Mouse (Mus musculus): ENCODE measurements at regions not wholly inside any gene's neighbourhood (a gene's known extent, or its start where the extent isn't known, plus 50 kb on each side); places are given as distances from the start of the nearest gene placed in this dataset.

DNA sequence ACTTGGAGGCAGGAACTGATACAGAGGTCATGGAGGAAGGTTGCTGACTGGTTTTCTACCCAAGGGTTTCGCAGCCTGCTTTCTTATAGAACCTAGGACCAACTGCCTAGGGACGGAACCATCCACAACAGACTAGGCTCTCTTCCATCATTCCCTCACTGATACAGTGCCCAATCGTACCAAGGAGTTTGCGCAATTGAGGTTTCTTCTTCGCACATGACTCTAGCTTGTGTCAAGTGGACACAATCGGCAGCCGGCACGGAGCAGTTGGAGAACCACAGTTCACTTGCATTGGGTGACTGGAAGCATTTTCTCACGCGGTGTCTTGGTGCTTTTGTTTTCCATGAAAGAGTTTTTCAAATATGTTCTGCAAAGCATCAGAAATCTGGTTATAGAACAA is 149.1 kb upstream of the Dyrk2 start:
- intact Hi-C loops (cut with DNase I), result no loop called here

DNA sequence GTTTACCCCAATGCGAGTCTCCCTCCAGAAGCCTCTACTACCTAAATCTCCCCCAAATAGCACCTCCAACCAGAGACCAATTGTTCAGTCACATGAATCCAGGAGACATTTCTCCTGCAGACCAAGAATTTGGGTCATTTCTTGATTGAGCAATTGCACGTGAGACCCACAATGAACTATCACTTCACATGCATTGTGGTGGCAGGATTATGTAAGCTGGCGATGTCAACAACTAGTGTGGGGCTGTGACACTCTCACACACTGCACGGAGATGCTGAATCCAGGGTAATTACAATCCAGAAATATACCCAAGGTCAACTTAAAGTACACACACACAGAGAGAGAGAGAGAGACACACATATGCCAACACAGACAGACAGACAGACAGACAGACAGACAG is 148.5 kb upstream of the Dyrk2 start:
- intact Hi-C loops (cut with DNase I), result no loop called here

DNA sequence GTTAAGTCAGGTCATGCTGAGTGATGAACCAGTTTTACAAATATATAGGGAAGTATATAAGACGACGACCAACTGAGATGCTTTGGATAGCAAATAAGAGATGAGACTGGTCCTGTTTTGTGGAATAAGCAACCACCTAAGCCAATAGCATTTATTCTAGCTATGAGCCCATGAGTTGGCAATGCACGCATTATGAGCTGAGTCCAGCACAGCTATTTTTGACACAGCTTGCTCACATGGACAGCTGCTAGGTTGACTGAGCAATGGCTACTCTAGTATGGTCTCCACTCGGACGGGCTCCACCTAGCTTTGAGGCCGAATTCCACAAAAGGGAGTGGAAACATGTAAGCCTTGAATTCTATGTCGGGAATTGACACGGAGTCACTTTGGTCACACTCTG is 146.1 kb upstream of the Dyrk2 start:
- intact Hi-C loops (cut with DNase I), result no loop called here

DNA sequence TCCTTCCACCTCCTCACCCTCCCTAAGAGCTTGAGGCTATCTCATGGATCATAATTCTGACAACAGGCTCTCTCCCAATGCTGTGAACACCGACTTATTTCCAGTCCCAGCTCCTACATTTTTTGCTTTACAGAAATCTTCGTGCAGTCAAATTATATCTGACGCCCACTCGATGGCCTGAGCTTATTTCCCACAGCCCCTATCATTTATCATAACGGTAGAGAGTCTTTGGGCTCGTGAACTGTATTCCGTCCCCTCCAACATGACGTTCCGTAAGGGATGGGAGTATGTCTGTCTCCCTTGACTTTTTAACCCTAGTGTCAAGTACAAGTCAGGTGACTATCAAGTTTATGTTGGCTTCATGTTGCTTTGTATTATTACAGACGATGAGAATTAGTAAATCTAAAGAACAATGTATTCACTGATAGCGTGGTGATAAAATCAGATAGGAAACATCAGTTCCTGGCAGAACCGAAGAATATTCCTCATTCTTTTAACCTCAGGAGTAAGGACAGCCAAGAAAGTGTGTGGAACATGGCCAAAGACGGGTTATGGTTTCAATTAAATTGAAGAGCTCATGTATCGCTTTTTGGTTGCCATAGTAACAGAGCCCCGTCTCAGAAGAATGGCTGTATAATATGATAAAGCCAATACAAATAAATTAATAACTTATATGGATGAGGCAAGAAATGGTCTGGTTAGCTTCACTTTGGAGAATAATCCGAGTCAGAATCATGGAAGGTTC is 145.5 kb upstream of the Dyrk2 start:
- intact Hi-C loops (cut with DNase I), result no loop called here

GRCm38 (mm10) chr10:119014731-119015130 is 144.7 kb upstream of the Dyrk2 start:
- intact Hi-C loops (cut with DNase I), result no loop called here

- intact Hi-C loops (cut with DNase I), result no loop called here
Measured at GRCm38 (mm10) chr10:119013758-119014157, 143.7 kb upstream of the Dyrk2 start.

DNA sequence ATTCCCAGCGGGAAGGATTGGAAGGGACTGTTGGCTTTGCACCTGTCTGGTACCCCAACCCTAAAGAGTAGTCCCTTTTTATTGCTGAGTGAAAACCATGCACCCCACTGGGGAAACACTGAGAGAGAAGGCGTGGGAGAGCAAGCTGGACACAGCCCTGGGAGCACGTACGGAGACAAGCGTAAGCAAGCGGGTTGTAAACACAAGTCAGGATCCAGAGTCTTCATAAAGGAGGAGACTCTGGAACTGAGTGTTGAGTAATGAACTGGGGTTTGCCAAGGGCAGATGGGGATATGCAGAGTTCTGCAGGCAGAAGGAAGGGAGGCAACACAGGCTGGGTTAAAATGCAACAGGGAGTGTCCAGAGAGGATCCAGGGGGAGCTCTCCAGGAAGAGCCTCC is 141.5 kb upstream of the Dyrk2 start:
- intact Hi-C loops (cut with DNase I), result no loop called here

- intact Hi-C loops (cut with DNase I), result no loop called here
Measured at GRCm38 (mm10) chr10:119010884-119011283, 140.9 kb upstream of the Dyrk2 start.

- intact Hi-C loops (cut with DNase I), result no loop called here
Measured at GRCm38 (mm10) chr10:119006866-119007575, 137.0 kb upstream of the Dyrk2 start.

- intact Hi-C loops (cut with DNase I), result no loop called here
Measured at GRCm38 (mm10) chr10:119005491-119005890, 135.5 kb upstream of the Dyrk2 start.

- intact Hi-C loops (cut with DNase I), result no loop called here
Measured at GRCm38 (mm10) chr10:119004426-119004825, 134.4 kb upstream of the Dyrk2 start.

GRCm38 (mm10) chr10:119003839-119004238 is 133.8 kb upstream of the Dyrk2 start:
- intact Hi-C loops (cut with DNase I), result no loop called here

- intact Hi-C loops (cut with DNase I), result no loop called here
Measured at GRCm38 (mm10) chr10:119003042-119003441, 133.0 kb upstream of the Dyrk2 start.

DNA sequence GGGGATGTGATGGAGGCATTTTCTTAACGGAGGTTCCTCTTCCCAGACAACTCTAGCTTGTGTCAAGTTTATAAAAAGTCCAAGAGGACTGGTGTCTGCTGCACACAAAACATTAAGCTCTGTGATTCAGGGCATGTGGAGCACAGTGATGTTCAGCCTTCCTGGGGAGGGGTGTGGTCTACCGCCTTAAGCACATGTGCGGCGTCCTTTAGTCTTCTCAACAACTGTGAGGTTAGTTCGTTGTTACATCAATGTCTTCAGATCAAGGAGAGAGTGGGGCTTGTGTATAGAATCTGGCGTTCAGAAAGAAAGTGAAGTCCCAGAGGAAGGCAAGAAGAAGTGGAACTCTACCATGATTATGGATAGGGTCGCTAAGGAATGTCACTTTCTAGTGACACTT is 131.9 kb upstream of the Dyrk2 start:
- intact Hi-C loops (cut with DNase I), result no loop called here

- intact Hi-C loops (cut with DNase I), result no loop called here
Measured at GRCm38 (mm10) chr10:119001000-119001780, 131.2 kb upstream of the Dyrk2 start.

DNA sequence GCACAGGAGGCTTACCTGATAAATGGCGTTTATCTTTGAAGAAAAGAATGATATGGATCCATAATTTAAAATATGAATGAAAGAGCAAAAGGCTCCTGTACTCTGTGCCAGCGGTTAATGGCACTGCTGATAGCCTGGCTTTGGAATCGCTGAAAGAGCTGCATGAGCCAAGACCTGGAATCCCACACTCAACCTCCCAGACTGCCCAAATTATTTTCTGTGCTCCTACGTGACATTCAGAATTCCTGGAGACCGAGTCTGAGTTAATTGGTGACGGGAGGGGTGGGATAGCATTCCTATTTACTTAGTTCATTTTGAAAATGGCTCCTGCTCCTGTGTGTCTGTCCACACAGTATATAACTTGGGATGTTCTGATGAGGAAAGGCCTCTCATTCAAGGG is 129.0 kb upstream of the Dyrk2 start:
- intact Hi-C loops (cut with DNase I), result no loop called here

- intact Hi-C loops (cut with DNase I), result no loop called here
Measured at GRCm38 (mm10) chr10:118997034-118997433, 127.0 kb upstream of the Dyrk2 start.

- intact Hi-C loops (cut with DNase I), result no loop called here
Measured at GRCm38 (mm10) chr10:118993819-118994574, 124.0 kb upstream of the Dyrk2 start.

DNA sequence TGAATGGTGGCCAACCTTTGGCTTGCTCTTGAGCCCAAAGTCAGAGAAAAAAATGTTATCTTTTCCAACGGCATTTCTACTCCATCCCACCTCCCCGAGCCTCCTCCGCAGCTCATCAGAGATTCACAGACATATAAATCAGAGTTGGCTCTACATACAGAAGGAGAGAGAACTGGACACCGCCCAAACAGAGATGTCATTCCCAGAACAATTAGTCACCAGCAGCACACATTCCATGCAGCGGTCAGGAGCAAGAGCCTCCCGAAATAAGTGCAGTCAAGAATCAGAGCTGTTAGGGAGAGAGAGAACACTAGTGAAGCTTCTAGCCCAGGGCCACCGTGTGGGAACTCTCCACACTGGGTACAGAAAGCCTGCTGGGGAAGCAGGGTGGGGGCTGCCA is 121.2 kb upstream of the Dyrk2 start:
- intact Hi-C loops (cut with DNase I), result no loop called here

GRCm38 (mm10) chr10:118990500-118990899 is 120.5 kb upstream of the Dyrk2 start:
- intact Hi-C loops (cut with DNase I), result no loop called here

GRCm38 (mm10) chr10:118989812-118990211 is 119.8 kb upstream of the Dyrk2 start:
- intact Hi-C loops (cut with DNase I), result no loop called here

Data from adrenal gland (tissue).